Mouse (Mus musculus) ES-E14 (cell line): ENCODE data around the gene Umps. TPM values are rescaled to one million over a fixed set of nuclear protein-coding genes. Genes with fewer than 3 reads are reported as not detected.
A peak's percentile ranks its signal among the peaks of the same experiment; 100 is the strongest.

Experiments used
- DNase-seq: peaks from one replicate; pipeline ENCODE4 v3.0.0-alpha.2; 2013; ENCODE audit warnings: low read depth, low spot score
- H3K27ac ChIP-seq: 2 replicates; pipeline ENCODE4 v1.5.1; 2012; ENCODE audit warnings: low read depth, mild to moderate bottlenecking, low read length, moderate library complexity, mixed read lengths; ENCODE audit not compliant: poor library complexity, insufficient read depth, severe bottlenecking
- H3K36me3 ChIP-seq: 2 replicates; pipeline ENCODE4 v1.6.1; 2012; ENCODE audit warnings: mild to moderate bottlenecking, low read length, moderate library complexity, mixed read lengths; ENCODE audit not compliant: control insufficient read depth, poor library complexity, insufficient read depth, severe bottlenecking
- H3K4me1 ChIP-seq, 2 experiments: fragments of 150-350 bp in 1 of 2; sonication (generic) in 1 of 2; 2 replicates each; pipeline ENCODE4 v1.6.1; 2012; ENCODE audit warnings: low read length in 2 of 2, mild to moderate bottlenecking in 1 of 2, mixed read lengths in 1 of 2; ENCODE audit not compliant: control insufficient read depth in 2 of 2, insufficient read depth in 2 of 2, poor library complexity in 1 of 2
- H3K4me3 ChIP-seq, 2 experiments: fragments of 150-350 bp in 1 of 2; sonication (generic) in 1 of 2; 2 replicates each; pipeline ENCODE4 v1.5.1; 2012; ENCODE audit warnings: low read length in 2 of 2, low read depth in 1 of 2, mild to moderate bottlenecking in 1 of 2, mixed read lengths in 1 of 2; ENCODE audit not compliant: insufficient read depth in 1 of 2, poor library complexity in 1 of 2, severe bottlenecking in 1 of 2
- H3K9ac ChIP-seq: 2 replicates; pipeline ENCODE4 v1.6.1; 2012; ENCODE audit warnings: low read depth, mild to moderate bottlenecking, low read length, mixed read lengths; ENCODE audit not compliant: poor library complexity, insufficient read depth, severe bottlenecking
- H3K9me3 ChIP-seq: fragments of 150-350 bp; sonication (generic); 2 replicates; pipeline ENCODE4 v1.6.1; 2012; ENCODE audit warnings: low read depth, mild to moderate bottlenecking, low read length; ENCODE audit not compliant: control insufficient read depth, insufficient read depth
- CHD2 ChIP-seq: IDR thresholded peaks from 2 replicates; pipeline ENCODE4 v1.6.1; 2014; ENCODE audit warnings: mild to moderate bottlenecking, low read depth, low read length, inconsistent platforms
- HCFC1 ChIP-seq: IDR thresholded peaks from 2 replicates; pipeline ENCODE4 v1.6.1; 2012; ENCODE audit warnings: low read length, inconsistent platforms, borderline replicate concordance; ENCODE audit not compliant: insufficient read depth
- MAFK ChIP-seq: IDR thresholded peaks from 2 replicates; pipeline ENCODE4 v1.6.1; 2014; ENCODE audit warnings: mild to moderate bottlenecking, low read depth, low read length, inconsistent platforms; ENCODE audit not compliant: insufficient read depth
- ZC3H11A ChIP-seq: IDR thresholded peaks from 2 replicates; pipeline ENCODE4 v1.6.1; 2012; ENCODE audit warnings: low read depth, mild to moderate bottlenecking, inconsistent platforms, low read length, borderline replicate concordance
- ZNF384 ChIP-seq: IDR thresholded peaks from 2 replicates; pipeline ENCODE4 v1.6.1; 2012; ENCODE audit warnings: low read depth, low read length, inconsistent platforms
- in situ Hi-C, 2 experiments: fragments of 600-800 bp; cut with MboI; formaldehyde crosslinking; loops; one replicate each; pipeline ENCODE4 v1.15.1; 2025; ENCODE audit warnings: low sequenced_read_pairs in 2 of 2, inconsistent platforms in 1 of 2; ENCODE audit not compliant: unreplicated experiment in 2 of 2
- total RNA-seq: library from RNA; depleted of rRNA; stranded (reverse); fragments of 300-350 nt; gene quantifications from 2 replicates; pipeline ENCODE4 v1.2.3, GENCODE M21; 2012

Umps gene
- total RNA-seq, 1 experiment, result 81.2 TPM

DNA sequence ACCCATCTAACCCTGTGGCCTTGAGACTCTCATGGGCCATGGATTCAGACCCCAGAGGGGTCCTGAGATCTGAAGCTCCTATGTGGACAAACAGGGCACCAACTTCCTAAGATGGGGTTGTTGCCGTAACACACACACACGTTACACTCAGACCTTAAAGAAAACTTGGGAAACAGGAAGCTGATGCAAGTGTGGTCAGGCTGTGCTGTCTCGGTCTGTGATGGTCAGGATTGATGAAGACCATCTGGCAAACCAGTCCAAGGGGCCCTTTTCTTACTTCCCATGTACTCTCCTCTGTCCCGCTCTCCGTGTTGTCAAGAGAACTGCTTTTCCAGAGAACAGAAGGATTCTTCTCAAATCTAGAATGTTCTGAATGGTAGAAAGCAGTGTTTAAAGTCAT lies 45.3 kb downstream of the Umps start:
- Histone ChIP-seq H3K4me1 (no peaks in the 10 kb centered on the region), H3K27ac (no peak overlapping the region), H3K4me3 (no peak overlapping the region), H3K9ac (no peak overlapping the region), H3K9me3 (no peaks in the 10 kb centered on the region), H3K36me3 (peaks cover 4% of the 10 kb centered on the region; the same call in 1 of the 2 replicates)
- no peak for TF ChIP-seq HCFC1
- in situ Hi-C loops, result no loop called here
- no peak for DNase-seq

DNA sequence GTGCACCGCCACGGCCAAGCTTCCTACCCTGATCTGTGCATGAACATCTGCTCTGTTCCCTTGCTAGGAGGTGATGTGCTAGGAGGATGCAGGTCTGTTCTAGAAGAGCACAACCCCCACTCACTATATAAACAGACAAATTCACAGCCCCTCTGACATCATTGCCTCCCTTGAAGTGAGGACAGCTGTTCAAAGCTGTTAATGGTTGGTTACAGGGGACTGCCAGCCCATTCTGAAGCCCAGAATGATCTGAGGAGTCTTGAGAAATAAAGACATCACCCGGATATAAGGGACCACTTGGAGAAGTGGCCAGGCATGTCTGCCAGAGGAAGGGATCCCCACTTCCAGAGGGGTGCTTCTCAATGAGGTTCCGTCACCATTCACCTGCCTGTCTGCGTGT lies 48.9 kb downstream of the Umps start:
- Histone ChIP-seq H3K9ac (no peak overlapping the region), H3K4me3 (no peak overlapping the region), H3K9me3 (no peaks in the 10 kb centered on the region), H3K27ac (no peak overlapping the region), H3K36me3 (peaks cover 4% of the 10 kb centered on the region; the same call in 1 of the 2 replicates), H3K4me1 (no peaks in the 10 kb centered on the region)
- in situ Hi-C loops, result no loop called here
- DNase-seq, result no peak
- no peak for TF ChIP-seq HCFC1
- TF ChIP-seq ZNF384, result no peak
- TF ChIP-seq ZC3H11A, result no peak
- no peak for TF ChIP-seq MAFK
- TF ChIP-seq CHD2, result no peak

DNA sequence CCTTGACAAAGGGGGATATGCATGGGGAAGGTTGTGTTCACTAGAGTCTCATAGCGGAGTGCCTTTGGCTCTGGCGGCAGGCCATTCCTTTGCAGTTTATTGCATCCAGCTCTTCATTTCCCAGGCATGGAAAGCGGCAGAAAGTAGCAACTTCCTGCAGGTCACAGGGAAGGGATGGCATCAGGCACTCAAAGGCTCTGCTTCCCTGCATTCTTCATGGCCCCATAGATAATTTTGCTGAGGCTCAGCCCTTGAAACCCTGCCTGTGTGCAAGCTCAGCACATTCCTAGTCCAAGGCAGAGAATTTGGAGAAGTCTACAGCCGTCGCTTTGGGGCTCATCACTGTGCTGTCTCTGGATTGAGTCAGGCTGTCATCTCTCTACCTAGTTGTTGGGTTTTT lies 49.4 kb downstream of the Umps start:
- H3K4me3 ChIP-seq, result no peak overlapping the region
- no peak overlapping the region for H3K27ac ChIP-seq
- no peak for DNase-seq
- peaks cover 7% of the 10 kb centered on the region; the same call in 1 of the 2 replicates for H3K36me3 ChIP-seq
- H3K9ac ChIP-seq, result no peak overlapping the region
- no peaks in the 10 kb centered on the region for H3K4me1 ChIP-seq
- H3K9me3 ChIP-seq, result no peaks in the 10 kb centered on the region
- in situ Hi-C loops, result no loop called here
- no peak for TF ChIP-seq HCFC1
- no peak for TF ChIP-seq CHD2
- 0 out of 2 replicates have a peak, but pooled peaks have one; percentile 41 for TF ChIP-seq MAFK
- TF ChIP-seq ZNF384, result no peak

DNA sequence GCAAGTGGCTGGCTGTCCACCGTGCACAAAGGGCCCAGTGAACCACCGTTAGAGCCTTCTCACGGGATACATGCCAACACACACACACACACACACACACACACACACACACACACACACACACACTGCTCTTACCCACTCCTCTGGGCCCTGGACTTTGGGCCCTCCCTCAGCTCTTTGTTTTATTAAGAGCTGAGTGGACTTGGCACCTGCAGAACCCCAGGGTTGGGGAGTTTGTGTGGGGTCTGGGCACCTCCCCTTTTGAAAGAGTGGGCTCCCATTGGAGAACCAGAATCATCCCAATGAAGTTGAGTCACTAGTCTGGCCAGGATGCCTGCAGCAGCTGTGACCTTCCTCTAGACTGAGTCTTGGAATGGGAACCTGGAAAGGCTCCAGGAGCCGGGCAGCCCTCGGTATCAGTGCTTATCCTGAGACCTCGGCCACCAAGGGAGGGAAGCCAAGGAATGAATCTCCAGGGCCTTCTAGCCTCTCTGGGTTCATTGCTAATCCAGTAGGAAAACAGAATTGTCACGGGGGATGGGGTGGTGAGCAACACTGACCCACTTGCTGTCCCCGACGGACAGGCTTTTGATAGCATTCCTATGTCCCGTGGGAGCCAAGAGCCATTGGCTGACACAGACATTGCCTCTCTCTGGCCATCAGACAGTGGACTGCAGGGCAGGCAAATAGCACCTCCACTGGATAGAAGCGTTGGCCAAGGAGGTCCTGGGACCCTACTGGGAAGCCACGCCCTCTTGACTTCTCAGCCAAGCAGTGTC lies 50.2 kb downstream of the Umps start:
- no peak for DNase-seq
- Histone ChIP-seq H3K27ac (no peak overlapping the region), H3K36me3 (peaks cover 7% of the 10 kb centered on the region; the same call in 1 of the 2 replicates), H3K9ac (no peak overlapping the region), H3K4me1 (no peaks in the 10 kb centered on the region), H3K9me3 (no peaks in the 10 kb centered on the region), H3K4me3 (no peak overlapping the region)
- no peak for TF ChIP-seq MAFK
- no peak for TF ChIP-seq CHD2
- TF ChIP-seq ZC3H11A, result no peak
- no peak for TF ChIP-seq ZNF384
- no peak for TF ChIP-seq HCFC1
- in situ Hi-C loops, result no loop called here

DNA sequence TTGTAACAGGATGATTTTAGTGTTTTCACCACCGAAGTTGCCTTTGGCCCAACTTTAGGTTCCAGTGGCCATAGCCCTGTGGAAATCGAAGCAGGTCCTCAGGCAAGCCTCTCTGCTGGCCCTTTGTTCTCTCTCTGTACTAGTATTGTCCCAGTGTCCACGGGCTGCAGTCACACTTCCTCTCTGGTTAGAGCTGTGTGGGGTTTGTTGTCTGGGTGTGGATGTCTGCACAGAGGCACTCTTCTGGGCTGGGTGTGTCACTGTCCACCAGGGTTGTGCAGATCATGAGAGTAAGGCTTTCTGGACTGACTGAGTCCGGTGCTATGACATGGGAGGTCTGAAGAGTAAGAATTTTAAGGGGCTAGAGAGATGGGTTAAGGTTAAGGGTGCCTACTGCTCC lies 51.8 kb downstream of the Umps start:
- no peak overlapping the region for H3K27ac ChIP-seq
- H3K9me3 ChIP-seq, result no peaks in the 10 kb centered on the region
- H3K4me1 ChIP-seq, result no peaks in the 10 kb centered on the region
- in situ Hi-C loops, result no loop called here
- H3K4me3 ChIP-seq, result no peak overlapping the region
- DNase-seq, result no peak
- H3K9ac ChIP-seq, result no peak overlapping the region
- TF ChIP-seq MAFK, result no peak
- no peak for TF ChIP-seq ZNF384
- TF ChIP-seq HCFC1, result no peak
- no peak for TF ChIP-seq CHD2
- no peak for TF ChIP-seq ZC3H11A
- peaks cover 7% of the 10 kb centered on the region; the same call in 1 of the 2 replicates for H3K36me3 ChIP-seq
